Mouse (Mus musculus): ENCODE results near the gene Maco1.

- TF ChIP-seq POLR2A (IDR thresholded peaks at IDR 0.05; ENCODE audit: low read depth, low read length) (no peak), CTCF (IDR thresholded peaks at IDR 0.05; ENCODE audit: borderline replicate concordance, insufficient read depth, low read length) (no peak)
These were observed 80.1 kb downstream of the Maco1 start for GRCm38 (mm10) chr4:134772805-134773674.

Data from embryonic fibroblast, embryonic 13.5 days (primary cell).